Mouse (Mus musculus): Measurements from ENCODE around the gene Pde4c. TPM values are rescaled to one million over a fixed set of nuclear protein-coding genes. Genes with fewer than 3 reads are reported as not detected.

The Pde4c gene
- total RNA-seq, 2 experiments from 2014 or later, result 0.56 to 0.66 TPM

DNA sequence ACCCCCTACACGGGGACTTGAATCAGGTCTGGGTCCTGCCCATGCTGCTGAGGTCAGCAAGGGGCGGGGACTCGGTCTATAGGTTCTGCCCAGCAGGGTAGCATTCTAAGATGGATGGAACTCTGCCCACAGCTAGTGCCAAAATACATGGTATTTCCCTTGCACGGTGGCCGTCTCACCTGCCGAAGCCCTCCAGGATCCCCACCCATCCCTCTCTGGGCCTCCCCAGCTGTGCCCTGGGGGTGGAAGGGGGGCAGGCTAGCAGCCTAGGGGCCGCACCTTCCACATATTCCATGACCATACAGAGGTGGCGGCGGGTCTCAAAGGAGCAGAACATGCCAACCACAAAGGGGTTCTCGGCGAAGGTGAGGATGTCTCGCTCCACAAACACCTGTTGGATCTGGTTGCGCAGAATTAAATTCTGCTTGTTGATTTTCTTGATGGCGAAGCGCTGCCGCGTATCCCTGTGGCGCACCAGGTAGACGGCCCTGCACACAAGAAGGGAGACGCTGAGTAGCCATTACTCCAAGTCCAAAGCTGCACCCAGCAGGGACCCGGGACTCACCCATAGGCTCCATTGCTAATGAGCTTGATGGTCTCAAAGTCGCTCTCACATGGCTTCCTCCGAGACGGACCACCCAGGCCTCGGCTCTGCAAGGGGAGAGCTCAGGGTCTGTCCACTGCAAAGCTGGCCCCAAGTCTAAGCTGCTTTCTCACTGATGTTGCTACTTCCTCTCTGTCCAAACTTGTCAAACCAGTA, 63.0 kb downstream of the Pde4c start:
- intact Hi-C loops (cut with DNase I), result no loop called here

DNA sequence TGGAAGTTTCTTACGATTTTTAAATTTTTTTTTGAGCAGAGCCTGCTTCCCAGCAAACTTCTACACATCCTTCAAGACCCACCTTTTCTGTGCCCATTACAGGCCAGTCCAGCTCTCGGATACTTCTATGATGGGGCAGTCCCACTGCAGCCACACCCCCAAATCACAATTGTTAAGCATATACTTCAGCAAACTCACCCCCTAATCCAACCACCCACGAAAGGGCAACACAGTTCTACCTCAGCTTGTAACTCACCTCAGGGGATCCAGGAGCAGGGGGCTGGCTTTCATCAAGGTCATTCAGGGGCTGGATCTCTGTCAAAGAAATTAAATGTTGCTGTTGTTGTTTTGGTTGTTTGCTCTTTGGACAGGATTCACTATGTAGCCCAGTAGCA, 63.5 kb downstream of the Pde4c start:
- no peak for DNase-seq
- intact Hi-C loops (cut with DNase I), result no loop called here

More for the DNA sequence above, 63.0 kb downstream of the Pde4c start:
- no peak for DNase-seq

DNA sequence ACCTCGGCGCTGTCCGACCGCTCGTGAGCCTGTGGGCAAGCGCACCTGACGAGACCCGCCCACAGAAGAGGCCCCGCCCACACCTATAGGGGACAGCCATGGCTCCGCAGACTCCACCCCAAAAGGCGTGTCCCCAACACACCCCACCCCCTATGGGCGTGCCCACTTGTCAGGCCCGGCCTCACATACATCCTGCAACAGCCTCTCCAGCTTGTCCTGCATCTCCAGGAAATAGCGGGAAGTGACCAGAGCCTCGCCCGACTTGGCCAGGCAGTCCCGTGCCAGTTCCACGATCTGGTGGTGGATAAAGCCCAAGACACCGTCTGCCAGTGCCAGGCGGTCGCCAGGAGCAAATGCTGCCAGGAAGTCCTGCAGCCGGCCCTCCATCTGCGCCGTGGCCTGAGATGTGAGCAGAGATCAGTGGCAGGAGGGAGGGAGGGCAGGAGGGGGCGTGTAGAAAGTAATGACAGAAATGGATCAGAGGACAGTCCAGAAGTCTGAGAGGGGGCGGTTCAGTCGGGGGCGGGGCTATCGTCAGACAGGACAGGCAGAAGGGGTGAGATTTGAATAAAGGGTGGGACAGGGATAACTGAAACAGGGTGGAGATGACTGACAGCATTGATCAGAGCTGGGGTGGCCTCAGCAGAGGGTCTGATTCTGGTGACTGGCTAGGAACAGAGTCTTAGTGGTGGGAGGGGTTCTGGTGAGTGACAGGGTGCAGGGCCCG, 64.6 kb downstream of the Pde4c start:
- peak; percentile 80 for DNase-seq
- intact Hi-C loops (cut with DNase I), result no loop called here

DNA sequence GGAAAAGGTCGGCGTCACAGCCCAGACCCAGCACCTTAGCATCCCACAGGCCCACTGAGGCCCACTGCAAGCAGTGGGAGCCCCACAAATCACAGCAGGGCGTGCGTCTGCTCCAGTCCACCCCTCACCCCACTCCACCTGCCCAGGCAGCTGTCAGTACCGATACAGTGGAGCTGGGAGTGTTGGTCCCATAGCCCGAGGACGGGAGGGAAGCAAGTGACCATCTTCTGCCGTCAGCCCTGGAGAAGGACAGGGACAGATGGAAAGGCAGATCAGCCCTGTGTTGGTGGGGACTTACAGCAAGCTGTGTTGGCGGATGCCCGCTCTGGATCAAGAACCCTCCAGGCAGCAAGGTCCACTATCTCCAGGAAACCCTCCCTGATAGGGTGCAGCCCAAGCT, 65.5 kb downstream of the Pde4c start:
- intact Hi-C loops (cut with DNase I), result no loop called here
- no peak for DNase-seq

DNA sequence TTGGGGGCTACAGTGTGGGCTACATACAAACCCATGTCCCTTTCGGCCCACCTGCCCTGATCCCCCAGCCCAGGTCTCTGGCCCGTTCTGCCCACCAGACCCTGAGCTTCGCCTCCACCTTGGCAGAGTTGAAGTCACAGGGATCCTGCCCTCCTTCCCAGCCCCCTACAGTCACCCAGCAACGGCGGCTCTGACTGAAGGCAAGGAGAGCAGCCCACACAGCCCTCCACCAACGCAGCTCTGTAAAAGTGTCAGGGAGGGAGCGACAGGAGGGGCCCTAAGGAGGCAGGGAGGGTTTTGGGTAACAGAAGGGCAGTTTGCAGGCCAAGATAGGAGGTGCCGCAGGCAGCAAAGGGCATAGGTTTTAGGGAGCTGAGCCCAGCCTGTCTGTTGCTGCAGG, 67.3 kb downstream of the Pde4c start:
- no peak for DNase-seq
- intact Hi-C loops (cut with DNase I), result no loop called here

DNA sequence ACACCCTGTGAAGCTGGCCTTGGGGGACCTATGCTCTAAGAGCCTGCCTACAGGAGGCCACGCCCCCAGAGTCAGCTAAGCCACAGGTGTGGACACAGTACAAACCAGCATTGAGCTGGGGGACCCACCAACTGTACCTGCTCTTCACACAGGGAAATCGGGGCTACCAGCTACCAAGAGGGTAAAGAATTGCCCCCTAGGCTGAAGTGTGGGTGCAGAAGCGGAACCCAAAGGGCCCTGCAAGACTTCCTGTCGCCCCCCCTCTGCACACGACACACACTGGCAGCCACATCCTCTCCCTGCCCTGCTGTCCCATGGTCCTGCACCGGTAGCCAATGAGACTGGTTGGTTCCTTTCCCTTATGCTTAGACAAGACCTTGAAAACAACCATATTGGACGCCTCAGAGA, 67.8 kb downstream of the Pde4c start:
- intact Hi-C loops (cut with DNase I), result no loop called here
- no peak for DNase-seq

DNA sequence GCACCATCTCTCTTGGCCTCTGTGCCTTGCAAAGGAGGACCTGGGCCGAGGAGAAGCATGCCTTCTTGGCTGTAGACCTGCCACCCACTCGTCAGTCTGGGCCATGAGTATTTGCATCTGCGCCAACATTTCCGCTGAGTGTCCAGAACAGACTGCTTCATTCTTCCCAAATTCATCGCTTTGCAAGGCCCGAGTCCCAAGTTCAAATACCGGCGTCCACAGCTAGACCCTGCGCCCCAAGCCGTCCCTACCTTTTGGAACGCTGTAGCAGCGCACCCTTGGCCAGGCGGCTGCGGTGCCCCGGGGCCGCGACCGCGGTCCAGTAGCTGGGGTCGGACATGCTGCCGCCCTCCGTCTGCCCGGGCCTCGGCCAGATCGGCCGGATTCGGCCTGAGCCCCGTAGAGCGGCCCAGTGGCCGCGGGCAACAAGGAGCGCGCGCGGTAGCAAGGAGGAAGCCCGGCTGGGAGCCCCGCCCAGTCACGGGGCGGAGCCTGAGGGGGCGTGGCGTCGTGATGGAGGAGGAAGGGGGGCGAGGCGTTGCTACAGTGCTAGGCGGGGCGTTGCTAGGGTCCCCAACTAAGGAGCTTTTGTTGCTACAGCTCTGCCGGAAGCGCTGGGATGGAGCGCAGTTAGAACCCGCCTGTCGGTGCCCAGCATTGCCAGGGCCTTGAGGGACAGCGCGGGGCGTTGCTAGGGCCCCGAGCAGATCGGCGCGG, 68.6 kb downstream of the Pde4c start:
- peak; percentile 98 for DNase-seq
- intact Hi-C loops (cut with DNase I), result no loop called here

DNA sequence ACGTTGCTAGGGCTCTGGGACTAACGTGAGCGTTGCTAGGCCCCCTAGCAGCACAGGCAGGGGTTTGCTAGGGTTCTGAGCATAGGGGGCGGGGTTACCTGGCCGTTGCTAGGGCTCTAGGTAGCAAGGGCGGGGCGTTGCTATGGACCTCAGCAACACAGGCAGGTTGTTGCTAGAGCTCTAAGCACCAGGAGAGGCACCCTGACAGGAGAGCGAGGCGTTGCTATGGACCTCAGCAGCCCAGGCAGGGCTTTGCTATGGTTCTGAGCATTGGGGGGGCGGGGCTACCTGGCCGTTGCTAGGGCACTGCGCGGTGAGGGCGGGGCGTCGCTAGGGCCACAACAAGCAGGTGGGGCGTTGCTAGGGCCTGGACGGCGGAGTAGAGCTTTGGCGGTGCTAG, 69.2 kb downstream of the Pde4c start:
- DNase-seq, result peak; percentile 75
- intact Hi-C loops (cut with DNase I), result no loop called here

DNA sequence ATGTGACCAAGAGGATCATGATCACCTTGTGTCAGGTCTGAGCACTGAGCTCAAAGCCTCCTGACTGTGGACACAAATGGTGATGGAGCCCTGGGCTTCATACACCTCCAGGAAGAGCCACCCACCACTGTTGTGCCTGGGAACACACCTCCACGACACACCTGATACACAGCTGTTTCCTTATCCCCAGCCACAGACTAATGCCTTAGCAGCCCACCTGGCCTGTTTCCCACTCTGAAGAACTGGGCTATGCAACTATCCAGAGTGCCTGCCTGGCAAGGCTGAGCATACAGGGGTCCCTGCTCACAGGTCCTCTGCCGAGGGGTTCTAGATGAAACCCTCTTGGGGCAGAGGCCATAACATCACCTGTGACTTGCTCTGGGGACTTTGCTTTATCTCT, 70.7 kb downstream of the Pde4c start:
- intact Hi-C loops (cut with DNase I), result no loop called here
- DNase-seq, result no peak

DNA sequence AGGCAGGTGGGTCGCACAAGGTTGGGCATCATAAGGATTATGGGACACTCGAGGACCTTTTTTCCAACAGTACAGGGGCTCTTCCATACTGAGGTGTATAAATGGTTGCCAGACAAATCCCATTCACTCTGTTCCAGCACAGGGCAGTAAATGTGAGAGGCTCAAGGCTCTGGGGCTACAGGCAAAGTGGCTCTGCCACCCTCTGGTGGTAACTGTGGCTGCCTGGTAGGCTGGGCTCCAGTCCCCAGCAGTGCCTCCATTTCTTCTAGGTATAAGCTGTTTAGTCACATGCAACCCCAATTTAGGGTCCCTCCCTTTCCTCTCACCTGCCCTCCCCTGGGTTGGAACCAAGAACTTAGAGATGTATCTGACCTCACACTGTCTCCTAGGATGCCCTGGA, 71.8 kb downstream of the Pde4c start:
- no peak for DNase-seq
- intact Hi-C loops (cut with DNase I), result no loop called here

DNA sequence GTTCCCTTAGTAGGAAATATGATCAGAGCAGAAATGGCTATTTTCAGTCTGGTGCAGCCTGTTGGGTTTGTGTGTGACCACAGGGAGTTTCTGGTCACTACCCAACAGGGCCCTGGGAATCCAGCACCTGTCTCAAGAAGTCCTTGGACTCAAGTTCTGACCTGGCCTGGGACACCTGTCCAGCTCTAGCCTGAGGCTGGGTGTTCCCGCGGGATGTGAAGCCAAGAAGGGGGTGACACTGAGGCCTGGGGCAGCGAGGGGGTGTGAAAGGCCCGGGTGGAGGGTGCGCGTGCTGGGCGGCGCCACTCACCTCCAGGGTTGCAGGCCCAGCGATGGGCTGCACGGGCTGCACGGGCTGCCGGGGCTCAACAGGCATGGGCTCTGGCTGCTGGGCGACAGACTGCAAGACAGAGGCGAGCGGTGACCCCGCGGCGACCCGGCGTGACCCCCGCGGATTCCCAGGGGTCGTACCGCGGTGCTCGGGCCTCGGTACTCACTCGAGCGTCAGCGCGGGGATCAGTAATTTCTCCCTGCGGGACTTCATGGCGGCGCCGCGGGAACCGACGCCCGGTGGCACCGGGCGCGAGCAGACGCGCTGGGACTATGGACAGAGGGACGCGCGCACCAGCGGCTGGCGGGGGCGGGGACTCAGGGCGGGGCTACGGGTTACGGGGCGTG, 73.0 kb downstream of the Pde4c start:
- intact Hi-C loops (cut with DNase I), result no loop called here
- peak; percentile 82 for DNase-seq

DNA sequence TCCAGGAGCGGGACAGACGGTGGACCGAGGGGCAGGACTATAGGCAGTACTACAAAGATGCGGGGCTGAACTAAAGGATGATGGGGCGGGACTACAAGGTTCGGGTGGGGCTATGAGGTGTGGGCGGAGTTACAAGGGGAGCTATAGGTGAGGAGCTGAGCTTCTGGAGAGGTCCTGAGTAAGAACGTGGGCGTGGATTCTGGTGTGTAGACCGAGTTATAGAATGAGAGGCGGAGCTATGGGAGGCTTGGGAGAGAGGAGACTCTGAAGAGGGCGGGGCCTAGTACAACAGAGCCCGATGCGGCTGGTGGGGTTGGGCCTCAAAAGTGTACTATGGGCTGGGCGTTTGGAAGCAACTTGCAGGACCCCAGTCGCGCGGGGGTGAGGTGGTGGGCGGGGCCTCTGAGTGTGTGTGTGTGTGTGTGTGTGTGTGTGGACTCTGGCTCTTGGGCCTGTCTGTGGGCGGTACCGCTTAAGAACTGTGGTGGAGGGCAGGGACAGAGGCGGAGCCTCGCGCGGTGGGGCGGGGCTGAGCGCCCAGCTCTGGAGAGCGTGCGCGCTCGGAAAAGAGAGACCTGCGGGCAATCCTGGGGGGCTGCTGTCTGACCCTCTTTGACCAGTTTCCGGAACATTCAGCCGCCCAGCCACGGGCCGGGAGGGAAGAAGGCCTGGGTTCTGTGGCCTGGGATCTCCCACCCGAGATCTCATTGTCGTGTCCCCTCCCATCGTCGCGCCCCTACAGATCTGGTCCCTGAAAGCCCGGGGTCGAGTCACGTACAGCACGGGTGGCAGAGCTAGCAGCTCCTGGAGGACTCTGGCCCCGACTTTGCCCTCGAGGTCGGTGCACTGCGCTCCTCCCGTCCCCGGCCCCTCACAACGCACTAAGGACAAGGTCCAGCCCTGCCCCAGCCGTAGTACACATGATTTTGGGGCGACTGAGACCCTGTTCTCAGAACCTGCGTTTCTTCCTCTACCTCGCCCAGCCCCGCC, 73.9 kb downstream of the Pde4c start:
- intact Hi-C loops (cut with DNase I), result no loop called here

DNA sequence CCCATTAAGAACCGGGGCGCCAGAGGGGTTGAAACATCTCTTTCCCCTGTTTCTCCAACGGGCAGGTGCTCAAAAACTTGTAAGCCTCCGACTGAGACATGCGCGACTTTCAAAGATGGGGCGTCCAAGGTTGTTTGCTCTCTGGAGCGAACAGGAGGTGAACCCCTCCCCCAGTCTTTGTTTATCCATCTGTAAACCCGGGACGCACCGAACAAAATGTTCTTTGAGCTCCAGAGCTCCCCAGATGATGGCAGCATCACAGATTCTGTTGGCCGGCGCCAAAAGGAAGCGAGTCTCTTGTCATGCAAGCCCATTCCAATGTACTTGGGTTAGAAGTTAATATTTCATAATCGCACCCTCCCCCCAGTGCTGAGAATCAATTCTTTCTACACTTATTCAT, 74.8 kb downstream of the Pde4c start:
- intact Hi-C loops (cut with DNase I), result no loop called here
- no peak for DNase-seq

More for the DNA sequence above, 73.9 kb downstream of the Pde4c start:
- DNase-seq, result peak; percentile 78

DNA sequence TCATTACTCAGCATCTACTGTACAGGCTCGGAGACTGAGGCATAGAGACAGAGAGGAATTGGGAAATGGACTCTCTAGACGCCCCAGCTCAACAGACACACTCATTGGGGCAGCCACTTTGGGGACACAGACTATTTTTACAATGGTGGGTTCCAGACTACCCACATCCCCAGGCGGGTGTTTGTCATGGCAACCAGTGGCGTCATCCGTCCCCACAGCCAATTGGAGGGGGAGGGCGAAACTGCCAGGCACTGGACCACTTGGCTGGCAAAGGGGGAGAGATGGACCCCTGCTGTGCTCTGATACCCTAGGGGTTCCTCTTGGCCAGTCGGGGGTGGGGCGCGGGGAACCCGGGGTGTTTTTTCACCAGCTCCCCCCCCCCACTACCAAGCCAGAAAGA, 77.1 kb downstream of the Pde4c start:
- no peak for DNase-seq
- intact Hi-C loops (cut with DNase I), result no loop called here

Small RNAs within 50 kb of the gene (microRNA-seq; reads per million reads assigned to microRNA genes)
- 9.3 reads per million, percentile 24 among the genes with 10 or more reads in this experiment for gene Mir7240

Other genes with a start within 250 kb of the Pde4c start
- 10 to 100 TPM; 26.3 to 28.7 TPM for gene Klhl26, start 246.8 kb upstream of the Pde4c start, total RNA-seq (2021)
- 10 to 100 TPM; 65.7 to 80.3 TPM for gene Tmem59l, start 236.4 kb upstream of the Pde4c start, total RNA-seq (2021)
- 10 to 100 TPM; 22.3 to 32.3 TPM for gene Crlf1, start 230.6 kb upstream of the Pde4c start, total RNA-seq (2021)
- gene Rex1bd, start 217.0 kb upstream of the Pde4c start, total RNA-seq (2021), result 100 to 1,000 TPM; 109 to 116 TPM
- 1,000 to 10,000 TPM; 1,115 to 1,131 TPM for gene Uba52, start 212.9 kb upstream of the Pde4c start, total RNA-seq (2021)
- 100 to 1,000 TPM; 311 to 344 TPM for gene Fkbp8, start 196.0 kb upstream of the Pde4c start, total RNA-seq (2021)
- gene Kxd1, start 195.8 kb upstream of the Pde4c start, total RNA-seq (2021), result 10 to 100 TPM; 31.9 to 33.0 TPM
- 10 to 100 TPM; 17.7 to 20.0 TPM for gene Ell, start 184.3 kb upstream of the Pde4c start, total RNA-seq (2021)
- 10 to 100 TPM; 87.9 to 88.5 TPM for gene Isyna1, start 129.3 kb upstream of the Pde4c start, total RNA-seq (2021)
- 100 to 1,000 TPM; 156 to 193 TPM for gene Ssbp4, start 114.8 kb upstream of the Pde4c start, total RNA-seq (2021)
- 1 to 10 TPM; 1.1 to 1.3 TPM for gene Lrrc25, start 107.6 kb upstream of the Pde4c start, total RNA-seq (2021)
- not detected for gene Gdf15, start 91.3 kb upstream of the Pde4c start, total RNA-seq (2021)
- gene Pgpep1, start 63.3 kb upstream of the Pde4c start, total RNA-seq (2021), result 10 to 100 TPM; 29.7 to 30.5 TPM
- 10 to 100 TPM; 85.2 to 93.7 TPM for gene Lsm4, start 50.5 kb upstream of the Pde4c start, total RNA-seq (2021)
- gene Jund, start 24.8 kb upstream of the Pde4c start, total RNA-seq (2021), result 100 to 1,000 TPM; 146 to 158 TPM
- under 1 TPM; 0.40 to 0.50 TPM for gene Iqcn, start 20.3 kb upstream of the Pde4c start, total RNA-seq (2021)
- gene Gm3336, start 5.2 kb upstream of the Pde4c start, total RNA-seq (2021), result not detected
- gene Rab3a, start 31.0 kb downstream of the Pde4c start, total RNA-seq (2021), result 100 to 1,000 TPM; 414 to 476 TPM
- 10 to 100 TPM; 31.7 to 32.6 TPM for gene Mpv17l2, start 37.2 kb downstream of the Pde4c start, total RNA-seq (2021)
- gene Pik3r2, start 53.0 kb downstream of the Pde4c start, total RNA-seq (2021), result 100 to 1,000 TPM; 187 to 198 TPM
- gene Mast3, start 81.3 kb downstream of the Pde4c start, total RNA-seq (2021), result 10 to 100 TPM; 78.2 to 86.3 TPM
- under 1 TPM; 0.20 to 0.22 TPM for gene Il12rb1, start 84.7 kb downstream of the Pde4c start, total RNA-seq (2021)
- 10 to 100 TPM; 13.0 to 14.9 TPM for gene Arrdc2, start 116.0 kb downstream of the Pde4c start, total RNA-seq (2021)
- 10 to 100 TPM; 29.6 to 48.2 TPM for gene Kcnn1, start 139.5 kb downstream of the Pde4c start, total RNA-seq (2021)
- 10 to 100 TPM; 86.2 to 89.3 TPM for gene Ccdc124, start 150.2 kb downstream of the Pde4c start, total RNA-seq (2021)
- gene Slc5a5, start 169.0 kb downstream of the Pde4c start, total RNA-seq (2021), result 1 to 10 TPM; 4.4 to 4.5 TPM
- gene Rpl18a, start 173.7 kb downstream of the Pde4c start, total RNA-seq (2021), result 1,000 to 10,000 TPM in 1 of 2 experiments, 100 to 1,000 TPM in 1; 955 to 1,024 TPM
- 10 to 100 TPM; 79.8 to 84.0 TPM for gene Map1s, start 182.2 kb downstream of the Pde4c start, total RNA-seq (2021)